Mouse (Mus musculus): ENCODE measurements around the gene Tmcc1. TPM values are rescaled to one million over a fixed set of nuclear protein-coding genes. Genes with fewer than 3 reads are reported as not detected.

Tmcc1 gene
- total RNA-seq (2023), result 10 to 100 TPM; 36.9 to 41.2 TPM

DNA sequence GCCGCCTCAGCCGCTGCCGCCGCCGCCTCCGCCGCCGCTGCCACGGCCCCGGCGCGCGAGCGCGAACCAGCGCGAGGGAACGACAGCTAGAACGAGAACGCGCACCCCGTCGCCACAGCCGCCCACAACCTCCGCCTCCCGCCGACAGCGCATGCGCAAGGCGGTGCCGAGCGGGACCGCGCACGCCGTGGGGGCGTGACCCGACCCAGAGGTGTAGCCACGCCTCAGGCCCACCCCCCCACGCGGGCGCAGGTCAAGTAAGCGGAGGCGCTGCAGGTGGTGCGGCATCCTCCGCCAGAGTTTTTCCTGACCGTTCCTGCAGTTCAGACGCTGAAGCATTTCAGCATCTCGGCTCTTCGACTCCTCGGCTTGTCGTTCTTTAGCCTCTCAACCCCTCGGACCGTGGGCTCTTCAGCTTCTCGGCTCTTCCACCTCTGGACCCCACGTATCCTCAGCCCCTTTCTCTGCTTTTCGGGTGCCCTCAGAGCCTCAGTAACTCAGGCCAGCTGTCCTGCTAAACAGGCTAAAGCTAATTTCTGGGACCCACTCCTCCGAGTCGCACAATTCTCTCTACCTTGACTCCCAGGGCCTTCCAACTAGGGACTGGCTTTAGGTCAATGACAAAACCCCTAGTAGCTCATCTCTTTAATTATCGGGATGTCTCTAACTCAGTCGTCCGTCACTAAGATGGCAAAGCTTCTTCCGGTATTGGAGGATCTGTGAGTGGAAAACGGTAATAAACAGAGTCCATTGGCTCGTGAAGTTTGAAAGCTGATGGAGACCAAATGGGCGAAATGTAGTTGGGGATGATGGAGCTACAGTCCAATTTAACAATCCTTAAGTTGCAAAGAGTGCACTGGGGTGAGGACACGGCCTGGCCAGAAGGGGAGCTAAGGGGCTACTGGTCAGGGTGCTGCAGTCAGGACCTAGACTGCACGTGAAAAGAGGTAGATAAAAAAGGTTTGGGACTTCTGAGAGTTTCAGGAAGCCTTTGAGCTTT is at the start of gene Tmcc1:
TSS of gene Tmcc1 (minus strand) at position 93 of the 1,000 bp plus-strand sequence.

DNA sequence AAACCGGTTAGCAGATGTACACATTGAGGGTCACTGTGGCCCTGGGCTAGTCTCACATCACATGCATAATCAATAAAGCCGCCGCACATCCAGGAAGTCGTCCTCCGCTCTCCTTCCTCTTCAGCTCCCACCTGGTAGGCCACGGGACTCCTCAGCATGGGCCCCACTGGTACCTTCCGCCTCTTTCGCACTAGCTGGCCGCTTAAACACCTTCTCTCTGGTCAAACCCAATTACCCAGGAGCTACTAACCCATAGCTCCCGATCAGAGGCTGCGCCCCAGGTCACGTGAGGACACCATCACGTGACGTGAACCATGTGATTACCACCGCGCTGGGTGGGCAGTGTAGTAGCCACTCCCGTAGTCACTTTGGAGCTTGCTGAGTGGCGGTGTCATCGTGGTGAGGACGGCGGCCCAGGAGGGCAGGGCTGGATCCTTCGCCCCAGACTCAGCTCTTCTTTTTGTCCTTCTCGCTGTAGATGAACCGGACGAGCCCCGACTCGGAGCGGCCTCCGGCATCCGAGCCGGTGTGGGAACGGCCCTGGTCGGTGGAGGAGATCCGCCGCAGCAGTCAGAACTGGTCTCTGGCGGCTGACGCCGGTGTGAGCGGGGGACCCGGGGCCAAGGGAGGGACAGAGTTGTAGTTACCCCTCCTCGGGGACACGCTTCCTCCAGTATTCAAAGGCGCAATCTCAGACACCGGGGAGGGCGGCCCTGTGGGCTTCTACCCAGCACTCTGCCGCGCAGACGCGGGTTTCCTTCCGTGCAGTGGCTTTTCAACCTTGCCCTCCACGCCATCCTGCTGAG is 14.6 kb upstream of the Tmcc1 start, which contains the start of gene Washc2:
TSS of gene Washc2 (plus strand) at position 310 of the 806 bp plus-strand sequence.

DNA sequence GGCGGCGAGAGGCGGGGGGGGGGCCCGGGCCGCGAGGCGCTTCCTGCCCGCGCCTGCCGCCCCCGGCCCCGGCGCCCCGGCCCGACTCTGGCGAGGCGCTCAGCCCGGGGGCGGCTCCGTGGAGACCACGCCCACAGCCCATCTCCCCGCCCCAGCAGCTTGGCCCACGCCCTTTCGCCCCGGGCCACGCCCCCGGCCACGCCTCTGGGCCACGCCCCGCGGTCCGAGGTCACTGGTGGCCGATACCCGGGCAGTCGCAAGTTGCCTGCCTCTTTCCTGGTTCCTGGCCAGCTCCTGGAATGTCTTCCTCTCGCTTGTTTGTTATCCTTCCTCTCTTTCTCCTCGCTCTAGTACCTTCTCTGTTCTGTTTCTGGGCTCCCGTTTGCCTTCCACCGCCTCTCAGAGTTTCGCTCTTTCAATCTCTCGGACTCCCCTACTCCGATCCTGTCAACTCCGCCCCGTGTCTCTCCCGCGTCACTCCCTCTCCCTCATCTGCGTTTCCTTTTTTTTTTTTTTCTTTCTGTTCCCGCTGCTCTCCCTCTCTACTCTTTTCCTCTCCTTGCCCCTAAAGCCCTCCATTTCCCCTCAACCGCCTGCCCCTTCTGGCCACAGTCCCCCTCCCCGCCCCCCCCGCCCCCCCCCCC is 198.3 kb downstream of the Tmcc1 start, which contains the start of gene Plxnd1:
TSS of gene Plxnd1 (minus strand) at position 129 of the 644 bp plus-strand sequence.

Other genes with a start within 250 kb of the Tmcc1 start
- not detected for gene H1foo, start 248.5 kb downstream of the Tmcc1 start, total RNA-seq (2023)
- gene Plxnd1, start 198.5 kb downstream of the Tmcc1 start, total RNA-seq (2023), result 10 to 100 TPM; 44.3 to 61.6 TPM
- 100 to 1,000 TPM; 134 to 140 TPM for gene Washc2, start 14.6 kb upstream of the Tmcc1 start, total RNA-seq (2023)
- gene Zfand4, start 70.7 kb upstream of the Tmcc1 start, total RNA-seq (2023), result 1 to 10 TPM; 2.1 to 2.9 TPM
- gene March8, start 144.5 kb upstream of the Tmcc1 start, total RNA-seq (2023), result 1 to 10 TPM in 1 of 2 experiments, under 1 TPM in 1; 0.93 to 3.2 TPM